Mouse (Mus musculus): Measurements from ENCODE around the gene Adcy2. TPM values are rescaled to one million over a fixed set of nuclear protein-coding genes. Genes with fewer than 3 reads are reported as not detected.

The Adcy2 gene
- polyA plus RNA-seq, 1 experiment from 2014 or later = 1.4 TPM

- Histone ChIP-seq H3K27ac (ENCODE audit: low read depth, low read length) (no peak overlapping the region), H3K4me2 (no peak overlapping the region), H3K9me3 (ENCODE audit: control insufficient read depth, low read length) (no peaks in the 10 kb centered on the region), H3K4me3 (ENCODE audit: low read depth, low read length) (no peak overlapping the region), H3K4me1 (ENCODE audit: control insufficient read depth, insufficient read depth, low read length) (no peaks in the 10 kb centered on the region), H3K36me3 (ENCODE audit: control insufficient read depth, insufficient read depth, low read length) (no peaks in the 10 kb centered on the region), H3K27me3 (ENCODE audit: control insufficient read depth, insufficient read depth, low read length) (no peaks in the 10 kb centered on the region), H3K9ac (ENCODE audit: low read length) (no peak overlapping the region)
- 79% methylated on average over 3 of the region's 3 CpGs for WGBS
- no peak for ATAC-seq (ENCODE audit: low FRiP score)
- DNase-seq (ENCODE audit: low spot score, missing footprints) = no peak
Measured at GRCm38 (mm10) chr13:68848265-68848664, 151.1 kb downstream of the Adcy2 start.

DNA sequence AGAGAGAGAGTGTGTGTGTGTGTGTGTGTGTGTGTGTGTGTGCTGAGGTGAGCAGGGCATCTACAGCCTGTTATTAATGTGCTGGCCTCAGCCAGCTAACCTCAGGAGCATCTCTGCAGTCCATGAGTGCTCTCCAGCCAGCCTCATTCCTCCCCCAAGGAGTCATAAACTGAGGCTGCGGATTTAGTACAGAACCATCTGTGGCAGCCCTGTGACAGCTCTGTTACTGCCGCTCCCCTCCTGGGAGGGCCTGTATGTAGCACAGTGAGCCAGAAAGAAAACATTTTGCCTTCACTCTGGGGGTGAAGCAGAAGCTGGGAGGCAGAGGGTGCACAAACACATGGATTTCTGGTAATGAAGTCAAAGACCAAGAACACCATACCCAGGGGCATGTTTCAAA is 159.8 kb downstream of the Adcy2 start:
- Histone ChIP-seq H3K4me2 (no peak overlapping the region), H3K4me1 (ENCODE audit: control insufficient read depth, insufficient read depth, low read length) (no peaks in the 10 kb centered on the region), H3K9ac (ENCODE audit: low read length) (no peak overlapping the region), H3K27me3 (ENCODE audit: control insufficient read depth, insufficient read depth, low read length) (no peaks in the 10 kb centered on the region), H3K27ac (ENCODE audit: low read depth, low read length) (no peak overlapping the region), H3K36me3 (ENCODE audit: control insufficient read depth, insufficient read depth, low read length) (no peaks in the 10 kb centered on the region), H3K4me3 (ENCODE audit: low read depth, low read length) (no peak overlapping the region), H3K9me3 (ENCODE audit: control insufficient read depth, low read length) (no peaks in the 10 kb centered on the region)
- WGBS = 60% methylated on average over 2 of the region's 2 CpGs
- DNase-seq (ENCODE audit: low spot score, missing footprints) = no peak
- no peak for ATAC-seq (ENCODE audit: low FRiP score)

GRCm38 (mm10) chr13:68836183-68836582 is 163.2 kb downstream of the Adcy2 start:
- no peak for DNase-seq (ENCODE audit: low spot score, missing footprints)
- no peak overlapping the region for H3K9ac ChIP-seq (ENCODE audit: low read length)
- no peaks in the 10 kb centered on the region for H3K4me1 ChIP-seq (ENCODE audit: control insufficient read depth, insufficient read depth, low read length)
- H3K27ac ChIP-seq (ENCODE audit: low read depth, low read length) = no peak overlapping the region
- no peaks in the 10 kb centered on the region for H3K27me3 ChIP-seq (ENCODE audit: control insufficient read depth, insufficient read depth, low read length)
- H3K4me2 ChIP-seq = no peak overlapping the region
- H3K36me3 ChIP-seq (ENCODE audit: control insufficient read depth, insufficient read depth, low read length) = no peaks in the 10 kb centered on the region
- no peak overlapping the region for H3K4me3 ChIP-seq (ENCODE audit: low read depth, low read length)
- ATAC-seq (ENCODE audit: low FRiP score) = no peak
- no peaks in the 10 kb centered on the region for H3K9me3 ChIP-seq (ENCODE audit: control insufficient read depth, low read length)

GRCm38 (mm10) chr13:68835424-68836045 is 163.8 kb downstream of the Adcy2 start:
- WGBS = 78% methylated on average over 8 of the region's 8 CpGs
- H3K4me1 ChIP-seq (ENCODE audit: control insufficient read depth, insufficient read depth, low read length) = no peaks in the 10 kb centered on the region
- H3K27me3 ChIP-seq (ENCODE audit: control insufficient read depth, insufficient read depth, low read length) = no peaks in the 10 kb centered on the region
- no peak overlapping the region for H3K4me3 ChIP-seq (ENCODE audit: low read depth, low read length)
- ATAC-seq (ENCODE audit: low FRiP score) (no peak), DNase-seq (ENCODE audit: low spot score, missing footprints) (no peak)
- no peak overlapping the region for H3K4me2 ChIP-seq
- no peak overlapping the region for H3K9ac ChIP-seq (ENCODE audit: low read length)
- no peaks in the 10 kb centered on the region for H3K36me3 ChIP-seq (ENCODE audit: control insufficient read depth, insufficient read depth, low read length)
- no peaks in the 10 kb centered on the region for H3K9me3 ChIP-seq (ENCODE audit: control insufficient read depth, low read length)
- no peak overlapping the region for H3K27ac ChIP-seq (ENCODE audit: low read depth, low read length)

DNA sequence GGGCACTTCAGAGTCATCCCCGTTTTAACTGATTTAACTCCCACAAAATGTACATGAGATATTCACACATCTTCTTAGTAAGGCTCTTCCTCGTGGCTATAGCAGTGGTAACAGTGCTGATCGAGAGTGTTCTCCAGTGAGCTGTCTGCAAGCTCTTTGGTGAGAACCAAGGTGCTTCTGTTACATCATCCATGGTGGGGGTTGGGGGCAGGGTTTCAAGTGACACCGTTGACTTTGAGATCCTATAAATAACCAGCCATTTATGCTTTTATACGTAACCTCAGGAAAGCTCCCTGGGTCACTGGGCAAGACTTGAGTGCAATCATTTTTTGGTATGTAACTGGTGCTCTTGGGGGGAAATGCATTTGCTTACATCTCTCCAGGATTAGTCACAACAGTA is 167.2 kb downstream of the Adcy2 start:
- ATAC-seq (ENCODE audit: low FRiP score) = no peak
- no peaks in the 10 kb centered on the region for H3K9me3 ChIP-seq (ENCODE audit: control insufficient read depth, low read length)
- no peak for DNase-seq (ENCODE audit: low spot score, missing footprints)

GRCm38 (mm10) chr13:68830030-68830759 is 169.1 kb downstream of the Adcy2 start:
- no peaks in the 10 kb centered on the region for H3K9me3 ChIP-seq (ENCODE audit: control insufficient read depth, low read length)
- no peak overlapping the region for H3K4me2 ChIP-seq
- H3K4me1 ChIP-seq (ENCODE audit: control insufficient read depth, insufficient read depth, low read length) = no peaks in the 10 kb centered on the region
- no peak overlapping the region for H3K27ac ChIP-seq (ENCODE audit: low read depth, low read length)
- H3K27me3 ChIP-seq (ENCODE audit: control insufficient read depth, insufficient read depth, low read length) = no peaks in the 10 kb centered on the region
- 83% methylated on average over 6 of the region's 6 CpGs for WGBS
- no peaks in the 10 kb centered on the region for H3K36me3 ChIP-seq (ENCODE audit: control insufficient read depth, insufficient read depth, low read length)
- DNase-seq (ENCODE audit: low spot score, missing footprints) (no peak), ATAC-seq (ENCODE audit: low FRiP score) (no peak)
- H3K4me3 ChIP-seq (ENCODE audit: low read depth, low read length) = no peak overlapping the region
- no peak overlapping the region for H3K9ac ChIP-seq (ENCODE audit: low read length)

More for the DNA sequence above, 167.2 kb downstream of the Adcy2 start:
- no peak overlapping the region for H3K9ac ChIP-seq (ENCODE audit: low read length)
- no peaks in the 10 kb centered on the region for H3K27me3 ChIP-seq (ENCODE audit: control insufficient read depth, insufficient read depth, low read length)
- H3K27ac ChIP-seq (ENCODE audit: low read depth, low read length) = no peak overlapping the region
- no peak overlapping the region for H3K4me3 ChIP-seq (ENCODE audit: low read depth, low read length)
- WGBS = 84% methylated on average over 5 of the region's 5 CpGs
- H3K4me1 ChIP-seq (ENCODE audit: control insufficient read depth, insufficient read depth, low read length) = no peaks in the 10 kb centered on the region
- no peak overlapping the region for H3K4me2 ChIP-seq
- H3K36me3 ChIP-seq (ENCODE audit: control insufficient read depth, insufficient read depth, low read length) = no peaks in the 10 kb centered on the region

GRCm38 (mm10) chr13:68828441-68828840 is 170.9 kb downstream of the Adcy2 start:
- Histone ChIP-seq H3K27me3 (ENCODE audit: control insufficient read depth, insufficient read depth, low read length) (no peaks in the 10 kb centered on the region), H3K4me1 (ENCODE audit: control insufficient read depth, insufficient read depth, low read length) (no peaks in the 10 kb centered on the region), H3K27ac (ENCODE audit: low read depth, low read length) (no peak overlapping the region), H3K4me2 (no peak overlapping the region), H3K36me3 (ENCODE audit: control insufficient read depth, insufficient read depth, low read length) (no peaks in the 10 kb centered on the region), H3K4me3 (ENCODE audit: low read depth, low read length) (no peak overlapping the region), H3K9me3 (ENCODE audit: control insufficient read depth, low read length) (no peaks in the 10 kb centered on the region), H3K9ac (ENCODE audit: low read length) (no peak overlapping the region)
- DNase-seq (ENCODE audit: low spot score, missing footprints) (no peak), ATAC-seq (ENCODE audit: low FRiP score) (no peak)
- 89% methylated on average over 4 of the region's 4 CpGs for WGBS

- no peak overlapping the region for H3K27ac ChIP-seq (ENCODE audit: low read depth, low read length)
- H3K36me3 ChIP-seq (ENCODE audit: control insufficient read depth, insufficient read depth, low read length) = no peaks in the 10 kb centered on the region
- no peak overlapping the region for H3K4me2 ChIP-seq
- DNase-seq (ENCODE audit: low spot score, missing footprints) (no peak), ATAC-seq (ENCODE audit: low FRiP score) (no peak)
- 79% methylated on average over 1 of the region's 1 CpGs for WGBS
- H3K4me1 ChIP-seq (ENCODE audit: control insufficient read depth, insufficient read depth, low read length) = no peaks in the 10 kb centered on the region
- no peak overlapping the region for H3K9ac ChIP-seq (ENCODE audit: low read length)
- no peak overlapping the region for H3K4me3 ChIP-seq (ENCODE audit: low read depth, low read length)
- no peaks in the 10 kb centered on the region for H3K27me3 ChIP-seq (ENCODE audit: control insufficient read depth, insufficient read depth, low read length)
- H3K9me3 ChIP-seq (ENCODE audit: control insufficient read depth, low read length) = no peaks in the 10 kb centered on the region
Measured at GRCm38 (mm10) chr13:68826461-68826860, 172.9 kb downstream of the Adcy2 start.

DNA sequence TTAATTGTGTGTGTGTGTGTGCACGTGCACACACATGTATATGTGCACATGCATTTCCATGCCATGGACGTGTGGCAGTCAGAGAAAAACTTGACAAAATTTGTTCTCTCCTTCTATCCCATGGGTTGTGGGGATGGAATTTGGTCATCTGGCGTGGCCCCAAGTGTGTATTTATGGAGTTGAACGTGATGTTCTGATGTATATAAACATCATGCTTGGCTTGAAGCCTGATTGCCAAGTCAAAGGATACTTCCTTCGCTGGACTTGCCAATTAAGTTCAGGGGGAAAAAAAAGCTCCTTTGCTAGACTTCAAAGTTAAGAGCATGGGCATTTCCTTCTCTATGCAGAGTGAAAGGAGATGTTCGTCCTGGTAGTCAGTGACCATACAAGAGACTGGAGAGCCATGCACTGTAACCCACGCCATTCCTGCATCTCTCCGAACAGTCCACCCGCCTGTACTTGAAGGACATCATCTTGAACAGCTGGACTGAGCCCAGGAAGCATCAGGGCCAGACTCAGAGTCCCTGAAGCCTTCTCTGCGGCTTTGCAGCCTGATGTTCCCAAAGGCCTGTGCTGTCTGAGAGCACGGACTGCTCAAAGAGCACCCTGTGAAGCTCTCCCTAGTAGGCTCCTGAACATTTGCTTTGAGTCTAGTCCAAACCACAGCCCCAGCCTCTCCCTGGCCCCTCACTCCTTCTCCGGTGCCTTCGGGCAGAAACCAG is 178.3 kb downstream of the Adcy2 start:
- DNase-seq (ENCODE audit: low spot score, missing footprints) = no peak
- Histone ChIP-seq H3K9ac (ENCODE audit: low read length) (no peak overlapping the region), H3K4me3 (ENCODE audit: low read depth, low read length) (no peak overlapping the region), H3K27ac (ENCODE audit: low read depth, low read length) (no peak overlapping the region), H3K27me3 (ENCODE audit: control insufficient read depth, insufficient read depth, low read length) (no peaks in the 10 kb centered on the region), H3K4me1 (ENCODE audit: control insufficient read depth, insufficient read depth, low read length) (no peaks in the 10 kb centered on the region), H3K9me3 (ENCODE audit: control insufficient read depth, low read length) (no peaks in the 10 kb centered on the region), H3K4me2 (no peak overlapping the region), H3K36me3 (ENCODE audit: control insufficient read depth, insufficient read depth, low read length) (no peaks in the 10 kb centered on the region)
- WGBS = 88% methylated on average over 13 of the region's 13 CpGs
- ATAC-seq (ENCODE audit: low FRiP score) = no peak
